Mouse (Mus musculus): ENCODE data around the gene Cse1l. TPM values are rescaled to one million over a fixed set of nuclear protein-coding genes. Genes with fewer than 3 reads are reported as not detected.

Cse1l gene
- total and polyA plus RNA-seq, 3 experiments, result 76.0 to 165 (median 162) TPM

- Histone ChIP-seq H3K79me2 (replicated peaks; ENCODE audit: control insufficient read depth, extremely low read depth, insufficient read depth, poor library complexity, severe bottlenecking) (no peaks in the 10 kb centered on the region), H3K4me2 (ENCODE audit: insufficient read depth, low read depth, poor library complexity, severe bottlenecking) (no peak overlapping the region), H3K27me3 (replicated peaks) (no peaks in the 10 kb centered on the region), H3K9me3 (replicated peaks; ENCODE audit: low read length) (no peaks in the 10 kb centered on the region), H3K9ac (ENCODE audit: insufficient read depth, low read depth) (no peak overlapping the region), H3K4me3 (replicated peaks in 1 of 3; ENCODE audit: low read depth in 2 of 3, low read length in 2 of 3, poor library complexity in 1 of 3) (no peak overlapping the region), H3K36me3 (replicated peaks in 1 of 2; ENCODE audit: control insufficient read depth in 1 of 2, insufficient read depth in 1 of 2, low read length in 1 of 2) (peaks cover 69 to 89% of the 10 kb centered on the region in 2 experiments), H3K4me1 (ENCODE audit: control insufficient read depth in 1 of 2, insufficient read depth in 2 of 2) (no peaks in the 10 kb centered on the region), H3K27ac (ENCODE audit: insufficient read depth, low read depth) (no peak overlapping the region)
- dilution Hi-C loops (cut with MboI; ENCODE audit: extremely low pct_ligation_motif_present, extremely low pct_unique_long_range_greater_than_20kb, low sequenced_read_pairs), result no loop called here
- no peak for DNase-seq (ENCODE audit: extremely low read depth)
- TF ChIP-seq ZNF384 (IDR thresholded peaks at IDR 0.05; ENCODE audit: low read depth, low read length), result no peak
- in situ Hi-C loops (cut with MboI; ENCODE audit: low pct_ligation_motif_present, low pct_unique_long_range_greater_than_20kb, low sequenced_read_pairs), result no loop called here
Measured at GRCm38 (mm10) chr2:166935582-166935981, 29.7 kb downstream of the Cse1l start.

- dilution Hi-C loops (cut with MboI; ENCODE audit: extremely low pct_ligation_motif_present, extremely low pct_unique_long_range_greater_than_20kb, low sequenced_read_pairs) (no loop called here), in situ Hi-C loops (cut with MboI; ENCODE audit: low pct_ligation_motif_present, low pct_unique_long_range_greater_than_20kb, low sequenced_read_pairs) (no loop called here)
- Histone ChIP-seq H3K4me1 (ENCODE audit: control insufficient read depth in 1 of 2, insufficient read depth in 2 of 2) (no peaks in the 10 kb centered on the region), H3K36me3 (replicated peaks in 1 of 2; ENCODE audit: control insufficient read depth in 1 of 2, insufficient read depth in 1 of 2, low read length in 1 of 2) (peaks cover 69 to 89% of the 10 kb centered on the region in 2 experiments), H3K9ac (ENCODE audit: insufficient read depth, low read depth) (no peak overlapping the region), H3K9me3 (replicated peaks; ENCODE audit: low read length) (no peaks in the 10 kb centered on the region), H3K27ac (ENCODE audit: insufficient read depth, low read depth) (no peak overlapping the region), H3K4me2 (ENCODE audit: insufficient read depth, low read depth, poor library complexity, severe bottlenecking) (no peak overlapping the region), H3K79me2 (replicated peaks; ENCODE audit: control insufficient read depth, extremely low read depth, insufficient read depth, poor library complexity, severe bottlenecking) (no peaks in the 10 kb centered on the region), H3K27me3 (replicated peaks) (no peaks in the 10 kb centered on the region), H3K4me3 (replicated peaks in 1 of 3; ENCODE audit: low read depth in 2 of 3, low read length in 2 of 3, poor library complexity in 1 of 3) (no peak overlapping the region)
- DNase-seq (ENCODE audit: extremely low read depth), result no peak
- TF ChIP-seq CHD2 (IDR thresholded peaks at IDR 0.05; ENCODE audit: low read length), result no peak
- no peak for TF ChIP-seq NRF1 (IDR thresholded peaks at IDR 0.05; ENCODE audit: low read depth, low read length)
- no peak for TF ChIP-seq MAFK (IDR thresholded peaks at IDR 0.05; ENCODE audit: insufficient replicate concordance, low read length)
- no peak for TF ChIP-seq GABPA (IDR thresholded peaks at IDR 0.05; ENCODE audit: insufficient replicate concordance, low read depth, low read length)
- TF ChIP-seq MAX (IDR thresholded peaks at IDR 0.05; ENCODE audit: low read length), result no peak
- TF ChIP-seq POLR2A (IDR thresholded peaks at IDR 0.05; ENCODE audit: low read depth, low read length), result no peak
- no peak for TF ChIP-seq TCF12 (IDR thresholded peaks at IDR 0.05; ENCODE audit: low read depth, low read length)
- no peak for TF ChIP-seq RCOR1 (conservative IDR thresholded peaks at IDR 0.05; ENCODE audit: low read depth, low read length)
Measured at GRCm38 (mm10) chr2:166936166-166936565, 30.3 kb downstream of the Cse1l start.

- Histone ChIP-seq H3K4me2 (ENCODE audit: insufficient read depth, low read depth, poor library complexity, severe bottlenecking) (no peak overlapping the region), H3K9me3 (replicated peaks; ENCODE audit: low read length) (no peaks in the 10 kb centered on the region), H3K9ac (ENCODE audit: insufficient read depth, low read depth) (no peak overlapping the region), H3K27me3 (replicated peaks) (no peaks in the 10 kb centered on the region), H3K27ac (ENCODE audit: insufficient read depth, low read depth) (no peak overlapping the region), H3K4me3 (replicated peaks in 1 of 3; ENCODE audit: low read depth in 2 of 3, low read length in 2 of 3, poor library complexity in 1 of 3) (no peak overlapping the region), H3K4me1 (ENCODE audit: control insufficient read depth in 1 of 2, insufficient read depth in 2 of 2) (no peaks in the 10 kb centered on the region), H3K36me3 (replicated peaks in 1 of 2; ENCODE audit: control insufficient read depth in 1 of 2, insufficient read depth in 1 of 2, low read length in 1 of 2) (peaks cover 67 to 90% of the 10 kb centered on the region in 2 experiments), H3K79me2 (replicated peaks; ENCODE audit: control insufficient read depth, extremely low read depth, insufficient read depth, poor library complexity, severe bottlenecking) (no peaks in the 10 kb centered on the region; the same call in 1 of the 2 replicates)
- TF ChIP-seq CHD2 (IDR thresholded peaks at IDR 0.05; ENCODE audit: low read length) (no peak), SIN3A (IDR thresholded peaks at IDR 0.05; ENCODE audit: low read length) (no peak), PAX5 (IDR thresholded peaks at IDR 0.05; ENCODE audit: low read length) (no peak), MAFK (IDR thresholded peaks at IDR 0.05; ENCODE audit: insufficient replicate concordance, low read length) (no peak), MYC (IDR thresholded peaks at IDR 0.05; ENCODE audit: low read depth, low read length) (no peak), MXI1 (IDR thresholded peaks at IDR 0.05; ENCODE audit: low read depth, low read length) (no peak), MEF2A (IDR thresholded peaks at IDR 0.05; ENCODE audit: borderline replicate concordance, low read depth, low read length) (no peak), IRF4 (IDR thresholded peaks at IDR 0.05; ENCODE audit: low read depth, low read length) (no peak), EP300 (IDR thresholded peaks at IDR 0.05; ENCODE audit: low read length) (no peak), POLR2AphosphoS2 (IDR thresholded peaks at IDR 0.05; ENCODE audit: low read depth, low read length) (no peak), ETS1 (conservative IDR thresholded peaks at IDR 0.05; ENCODE audit: low read depth, low read length) (no peak), KAT2A (IDR thresholded peaks at IDR 0.05; ENCODE audit: insufficient replicate concordance, low read length) (no peak), BHLHE40 (IDR thresholded peaks at IDR 0.05; ENCODE audit: low read depth, low read length) (no peak), RAD21 (IDR thresholded peaks at IDR 0.05; ENCODE audit: low read depth, low read length) (no peak), USF2 (conservative IDR thresholded peaks at IDR 0.05; ENCODE audit: low read depth, low read length) (no peak), USF1 (IDR thresholded peaks at IDR 0.05; ENCODE audit: low read depth, low read length) (no peak)
- no peak for DNase-seq (ENCODE audit: extremely low read depth)
- dilution Hi-C loops (cut with MboI; ENCODE audit: extremely low pct_ligation_motif_present, extremely low pct_unique_long_range_greater_than_20kb, low sequenced_read_pairs), result no loop called here
- in situ Hi-C loops (cut with MboI; ENCODE audit: low pct_ligation_motif_present, low pct_unique_long_range_greater_than_20kb, low sequenced_read_pairs), result no loop called here
Measured at GRCm38 (mm10) chr2:166943146-166943545, 37.3 kb downstream of the Cse1l start.
